ENCODE assay signal across 25 mouse cellular contexts in genomic region chr9:86795236-86795635, GRCm38 (mm10). TPM values are rescaled to one million over a fixed set of nuclear protein-coding genes. Genes with fewer than 3 reads are reported as not detected.
DNase-seq lines count a peak whose midpoint lies in the region; ATAC-seq lines count a peak whose summit lies in the region.
"Had no signal": no experiment of that assay in that cellular context is flagged by ENCODE, and none has a peak within 500 bp of the region (broad histone marks: within the 10 kb centered on the region; RNA-seq: fewer than 3 reads in every experiment).

No protein-coding gene starts in this region.

- no peaks in the 10 kb centered on the region for H3K36me3 ChIP-seq in limb, embryonic 13.5 days
- H3K36me3 ChIP-seq in limb, embryonic 10.5 days = no peaks in the 10 kb centered on the region
- no peaks in the 10 kb centered on the region for H3K36me3 ChIP-seq in embryonic facial prominence, embryonic 13.5 days
- no peaks in the 10 kb centered on the region for H3K36me3 ChIP-seq in embryonic facial prominence, embryonic 15.5 days
- H3K36me3 ChIP-seq: embryonic facial prominence, embryonic 12.5 days; hindbrain, embryonic 10.5 days; intestine, embryonic 15.5 days had no signal

- peaks cover 13% of the 10 kb centered on the region; the same call in 1 of the 2 replicates for H3K4me1 ChIP-seq in limb, embryonic 13.5 days
- H3K4me1 ChIP-seq in limb, embryonic 10.5 days = peaks cover 16% of the 10 kb centered on the region
- H3K4me1 ChIP-seq in embryonic facial prominence, embryonic 13.5 days = peaks cover 15% of the 10 kb centered on the region
- peaks cover 8% of the 10 kb centered on the region; the same call in 1 of the 2 replicates for H3K4me1 ChIP-seq in embryonic facial prominence, embryonic 15.5 days
- H3K4me1 ChIP-seq: forebrain, embryonic 15.5 days; hindbrain, embryonic 13.5 days; intestine, embryonic 15.5 days had no signal

- H3K9ac ChIP-seq in limb, embryonic 13.5 days = no peak overlapping the region
- H3K9ac ChIP-seq in embryonic facial prominence, embryonic 13.5 days = no peak overlapping the region
- H3K9ac ChIP-seq in embryonic facial prominence, embryonic 15.5 days = no peak overlapping the region
- H3K9ac ChIP-seq: embryonic facial prominence, embryonic 12.5 days; forebrain, embryonic 15.5 days; hindbrain, embryonic 13.5 days; intestine, embryonic 15.5 days had no signal

- H3K27me3 ChIP-seq in limb, embryonic 13.5 days = no peaks in the 10 kb centered on the region
- H3K27me3 ChIP-seq in limb, embryonic 10.5 days (ENCODE audit: low read depth, poor library complexity, severe bottlenecking) = no peaks in the 10 kb centered on the region
- H3K27me3 ChIP-seq in embryonic facial prominence, embryonic 13.5 days = no peaks in the 10 kb centered on the region
- H3K27me3 ChIP-seq in embryonic facial prominence, embryonic 15.5 days = no peaks in the 10 kb centered on the region
- H3K27me3 ChIP-seq: forebrain, embryonic 15.5 days; hindbrain, embryonic 13.5 days; intestine, embryonic 15.5 days had no signal

- no peak overlapping the region for H3K4me2 ChIP-seq in limb, embryonic 13.5 days (replicated peaks)
- H3K4me2 ChIP-seq in embryonic facial prominence, embryonic 13.5 days = no peak overlapping the region
- H3K4me2 ChIP-seq in embryonic facial prominence, embryonic 15.5 days (replicated peaks) = no peak overlapping the region
- H3K4me2 ChIP-seq: embryonic facial prominence, embryonic 12.5 days; forebrain, embryonic 15.5 days; heart, embryonic 11.5 days; hindbrain, embryonic 13.5 days; intestine, embryonic 15.5 days had no signal

- peak; percentile 64 for ATAC-seq in frontal cortex, adult (ENCODE audit: low TSS enrichment)
- 0 out of 2 replicates have a peak, but pooled peaks have one; percentile 28 for ATAC-seq in limb, embryonic 13.5 days (ENCODE audit: low FRiP score, low read depth)
- ATAC-seq in embryonic facial prominence, embryonic 13.5 days (ENCODE audit: insufficient number of reproducible peaks, insufficient read depth, low FRiP score, low TSS enrichment, low read depth) = peak; percentile 62; the same call in 1 of the 2 replicates
- peak; percentile 65; the same call in 1 of the 2 replicates for ATAC-seq in embryonic facial prominence, embryonic 15.5 days (ENCODE audit: insufficient number of reproducible peaks, low FRiP score, low TSS enrichment, low read depth)
- ATAC-seq: CD4-positive, CD25-positive, alpha-beta regulatory T cell, adult 4 months; hindbrain, embryonic 16.5 days; intestine, embryonic 15.5 days had no signal

- no peak overlapping the region; the same call in 1 of the 2 replicates for H3K27ac ChIP-seq in limb, embryonic 13.5 days
- H3K27ac ChIP-seq in limb, embryonic 10.5 days = no peak overlapping the region
- no peak overlapping the region for H3K27ac ChIP-seq in embryonic facial prominence, embryonic 13.5 days
- peak overlapping the region; percentile 17; the same call in 1 of the 2 replicates for H3K27ac ChIP-seq in embryonic facial prominence, embryonic 15.5 days (replicated peaks)
- H3K27ac ChIP-seq: embryonic facial prominence, embryonic 12.5 days; forebrain, embryonic 15.5 days; hindbrain, embryonic 10.5 days; hindbrain, embryonic 13.5 days; intestine, embryonic 15.5 days had no signal

- no peak overlapping the region for H3K4me3 ChIP-seq in limb, embryonic 13.5 days
- no peak overlapping the region for H3K4me3 ChIP-seq in limb, embryonic 10.5 days
- H3K4me3 ChIP-seq in embryonic facial prominence, embryonic 13.5 days = no peak overlapping the region
- no peak overlapping the region for H3K4me3 ChIP-seq in embryonic facial prominence, embryonic 15.5 days (replicated peaks)
- H3K4me3 ChIP-seq: embryonic facial prominence, embryonic 12.5 days; forebrain, embryonic 15.5 days; hindbrain, embryonic 10.5 days; hindbrain, embryonic 13.5 days; intestine, embryonic 15.5 days had no signal

- DNase-seq in frontal cortex, postnatal 36 days (ENCODE audit: low spot score in 2 of 2) = no peak
- DNase-seq in limb, embryonic 10.5 days (ENCODE audit: low spot score) = no peak
- no peak for DNase-seq in spleen, postnatal 4 days (ENCODE audit: low spot score in 2 of 2)
- DNase-seq in ovary, postnatal 36 days (ENCODE audit: low spot score) = no peak
- DNase-seq: adrenal gland, adult 2 months; adrenal gland, postnatal 14 days; cerebellum, adult 11-12 months; cerebellum, adult 8-10 months; cerebellum, postnatal 10 days; cerebellum, postnatal 36 days; embryo, embryonic 11 days; gastrocnemius, postnatal 25 days; heart, postnatal 36 days had no signal

- no peaks in the 10 kb centered on the region for H3K9me3 ChIP-seq in limb, embryonic 13.5 days
- no peaks in the 10 kb centered on the region for H3K9me3 ChIP-seq in limb, embryonic 10.5 days (replicated peaks)
- no peaks in the 10 kb centered on the region for H3K9me3 ChIP-seq in embryonic facial prominence, embryonic 13.5 days
- no peaks in the 10 kb centered on the region for H3K9me3 ChIP-seq in embryonic facial prominence, embryonic 15.5 days (replicated peaks)
- H3K9me3 ChIP-seq: embryonic facial prominence, embryonic 12.5 days; forebrain, embryonic 15.5 days; hindbrain, embryonic 10.5 days; hindbrain, embryonic 13.5 days; intestine, embryonic 15.5 days had no signal

- 45% methylated on average over 3 of the region's 3 CpGs for WGBS in limb, embryonic 13.5 days
- 79% methylated on average over 3 of the region's 3 CpGs for WGBS in limb, embryonic 10.5 days
- WGBS in embryonic facial prominence, embryonic 13.5 days = 33% methylated on average over 3 of the region's 3 CpGs
- WGBS in embryonic facial prominence, embryonic 15.5 days = 27% methylated on average over 3 of the region's 3 CpGs

RNA-seq across cellular contexts. Expression of gene Prss35, which starts 51.8 kb away (rescaled TPM):
- polyA plus RNA-seq in limb, embryonic 13.5 days (2015; fragmentation: Nextera tagmentation; extraction: Ambion mirVana) = 51.6 and 52.9 TPM in 2 replicates
- polyA plus RNA-seq in limb, embryonic 10.5 days (2016; fragmentation: Nextera tagmentation; extraction: Ambion mirVana) = 1.8 and 2.3 TPM in 2 replicates
- polyA plus RNA-seq in embryonic facial prominence, embryonic 13.5 days (2015; fragmentation: Nextera tagmentation; extraction: Ambion mirVana) = 28.1 and 33.0 TPM in 2 replicates
- 54.5 and 64.6 TPM in 2 replicates for polyA plus RNA-seq in embryonic facial prominence, embryonic 15.5 days (2015; fragmentation: Nextera tagmentation; extraction: Ambion mirVana)
- polyA plus RNA-seq: CD4-positive, CD25-positive, alpha-beta regulatory T cell, adult 4 months had no signal
